Mouse (Mus musculus) neural tube, embryonic 11.5 days (tissue): ENCODE data around the gene Rassf5. TPM values are rescaled to one million over a fixed set of nuclear protein-coding genes. Genes with fewer than 3 reads are reported as not detected.

ENCODE experiments used
- ATAC-seq: fragments of 200-750 bp; cut with Nextera tagmentation; 2 replicates; pipeline ENCODE4 v1.8.0; 2017; ENCODE audit warnings: moderate number of reproducible peaks, mild to moderate bottlenecking, moderate TSS enrichment, moderate library complexity; ENCODE audit not compliant: insufficient read depth, low FRiP score, low TSS enrichment
- DNase-seq: peaks from one replicate; pipeline ENCODE4 v3.0.0-alpha.2; 2015; ENCODE audit warnings: low spot score
- H3K27ac ChIP-seq: fragments of 300-500 bp; sonication (generic); 2 replicates; pipeline ENCODE4 v1.5.1; 2014; ENCODE audit warnings: low read depth, mild to moderate bottlenecking, low read length
- H3K27me3 ChIP-seq: fragments of 300-500 bp; sonication (generic); 2 replicates; pipeline ENCODE4 v1.6.1; 2014; ENCODE audit warnings: mild to moderate bottlenecking, low read length, mixed read lengths; ENCODE audit not compliant: control insufficient read depth, insufficient read depth
- H3K36me3 ChIP-seq: fragments of 300-500 bp; sonication (generic); 2 replicates; pipeline ENCODE4 v1.6.1; 2014; ENCODE audit warnings: mild to moderate bottlenecking, low read length, moderate library complexity, mixed read lengths; ENCODE audit not compliant: control insufficient read depth, insufficient read depth
- H3K4me1 ChIP-seq: fragments of 300-500 bp; sonication (generic); 2 replicates; pipeline ENCODE4 v1.6.1; 2014; ENCODE audit warnings: low read length, mixed read lengths; ENCODE audit not compliant: control insufficient read depth, insufficient read depth
- H3K4me2 ChIP-seq: fragments of 300-500 bp; sonication (generic); 2 replicates; pipeline ENCODE4 v1.6.1; 2014; ENCODE audit warnings: low read depth, mild to moderate bottlenecking, moderate library complexity
- H3K4me3 ChIP-seq: fragments of 300-500 bp; sonication (generic); 2 replicates; pipeline ENCODE4 v1.5.1; 2014; ENCODE audit warnings: low read depth, low read length
- H3K9ac ChIP-seq: fragments of 300-500 bp; sonication (generic); 2 replicates; pipeline ENCODE4 v1.6.1; 2014; ENCODE audit warnings: mild to moderate bottlenecking, low read length
- H3K9me3 ChIP-seq: fragments of 300-500 bp; sonication (generic); 2 replicates; pipeline ENCODE4 v1.6.1; 2016; ENCODE audit warnings: low read length; ENCODE audit not compliant: control insufficient read depth
- WGBS: fragments of 180-500 bp; shearing (Covaris S2); extraction: QIAGEN DNeasy Blood & Tissue Kit; methylation state at CpG from one replicate; pipeline ENCODE4 v1.1.7; 2014; 5-methylcytosine and 5-hydroxymethylcytosine counted together
- polyA plus RNA-seq: library from polyadenylated mRNA; unstranded; fragments of >200 nt; fragmentation: Nextera tagmentation; extraction: Ambion mirVana; gene quantifications from 2 replicates; pipeline ENCODE4 v1.2.1, GENCODE M21; 2014

The Rassf5 gene
- polyA plus RNA-seq, 1 experiment from 2014 or later: 1.2 TPM

DNA sequence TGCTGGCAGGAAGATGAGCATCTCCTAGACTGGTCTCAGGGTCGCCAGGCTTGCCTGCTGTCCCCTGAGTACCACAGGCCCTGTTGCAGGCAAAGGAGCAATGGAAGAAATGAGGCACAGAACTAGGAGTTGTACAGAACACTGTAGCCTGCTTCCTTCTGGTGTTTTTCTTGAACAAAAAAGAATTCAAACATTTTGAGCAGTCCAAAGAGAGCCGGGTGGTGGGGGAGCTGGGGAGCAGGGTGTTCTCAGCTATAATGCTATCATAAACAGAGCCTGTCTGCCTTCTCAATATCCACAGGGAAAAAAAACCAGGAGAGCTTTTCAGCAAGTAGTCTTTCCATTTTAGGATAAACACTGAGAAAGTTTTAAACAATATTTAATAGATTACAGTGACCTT, 49.0 kb downstream of the Rassf5 start:
- Histone ChIP-seq H3K9ac (no peak overlapping the region), H3K9me3 (no peaks in the 10 kb centered on the region), H3K4me2 (no peak overlapping the region), H3K4me3 (no peak overlapping the region), H3K4me1 (no peaks in the 10 kb centered on the region), H3K27ac (no peak overlapping the region), H3K27me3 (no peaks in the 10 kb centered on the region), H3K36me3 (no peaks in the 10 kb centered on the region)
- DNase-seq (no peak), ATAC-seq (no peak)
- 64% methylated on average over 2 of the region's 2 CpGs for WGBS

DNA sequence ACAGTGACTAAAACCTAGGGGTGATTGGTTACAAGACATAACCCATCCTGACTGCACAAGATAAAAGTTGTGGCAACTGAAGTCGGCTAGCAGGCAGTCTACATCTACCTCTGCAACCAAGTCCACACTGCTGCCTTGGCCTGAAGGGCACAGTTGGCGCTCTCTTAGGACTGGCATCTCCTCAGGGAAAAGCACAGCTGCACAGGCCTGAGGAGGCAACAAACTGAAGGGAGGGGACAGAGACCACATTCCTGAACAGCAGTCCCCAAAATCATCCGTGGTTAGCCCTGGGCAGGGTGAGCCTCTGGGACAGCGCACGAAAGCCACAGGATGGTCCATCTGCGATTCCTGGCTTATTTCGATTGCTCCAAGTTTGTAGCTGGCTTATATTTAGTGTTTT, 49.4 kb downstream of the Rassf5 start:
- no peaks in the 10 kb centered on the region for H3K36me3 ChIP-seq
- no peaks in the 10 kb centered on the region for H3K27me3 ChIP-seq
- no peaks in the 10 kb centered on the region for H3K9me3 ChIP-seq
- no peak overlapping the region for H3K4me2 ChIP-seq
- H3K4me3 ChIP-seq: no peak overlapping the region
- no peaks in the 10 kb centered on the region for H3K4me1 ChIP-seq
- ATAC-seq (no peak), DNase-seq (no peak)
- WGBS: 89% methylated on average over 7 of the region's 7 CpGs
- no peak overlapping the region for H3K9ac ChIP-seq
- no peak overlapping the region for H3K27ac ChIP-seq

DNA sequence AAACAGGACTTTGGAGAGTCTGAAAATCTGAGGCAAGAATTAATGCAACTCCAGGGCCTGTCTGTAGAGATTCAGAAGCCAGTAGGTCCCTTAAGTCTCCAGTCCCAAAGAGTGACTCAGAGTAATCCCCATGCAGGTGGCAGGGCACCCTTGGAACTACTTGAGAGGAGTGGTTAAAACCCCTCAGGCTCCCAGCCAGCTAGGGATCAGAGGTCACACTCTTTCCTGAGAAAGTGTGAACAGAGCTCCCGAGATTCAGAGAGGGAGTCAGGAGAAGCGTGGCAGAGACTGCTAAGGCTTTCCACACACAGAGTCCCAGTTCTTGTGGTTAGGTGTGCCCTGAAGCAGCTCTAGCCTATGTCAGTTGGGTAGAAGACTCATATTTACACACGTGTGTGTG, 51.3 kb downstream of the Rassf5 start:
- H3K4me3 ChIP-seq: no peak overlapping the region
- no peak for DNase-seq
- no peaks in the 10 kb centered on the region for H3K27me3 ChIP-seq
- ATAC-seq: no peak
- WGBS: 66% methylated on average over 3 of the region's 3 CpGs
- no peaks in the 10 kb centered on the region for H3K36me3 ChIP-seq
- no peak overlapping the region for H3K27ac ChIP-seq
- no peaks in the 10 kb centered on the region for H3K9me3 ChIP-seq
- H3K4me1 ChIP-seq: no peaks in the 10 kb centered on the region
- no peak overlapping the region for H3K4me2 ChIP-seq
- no peak overlapping the region for H3K9ac ChIP-seq

DNA sequence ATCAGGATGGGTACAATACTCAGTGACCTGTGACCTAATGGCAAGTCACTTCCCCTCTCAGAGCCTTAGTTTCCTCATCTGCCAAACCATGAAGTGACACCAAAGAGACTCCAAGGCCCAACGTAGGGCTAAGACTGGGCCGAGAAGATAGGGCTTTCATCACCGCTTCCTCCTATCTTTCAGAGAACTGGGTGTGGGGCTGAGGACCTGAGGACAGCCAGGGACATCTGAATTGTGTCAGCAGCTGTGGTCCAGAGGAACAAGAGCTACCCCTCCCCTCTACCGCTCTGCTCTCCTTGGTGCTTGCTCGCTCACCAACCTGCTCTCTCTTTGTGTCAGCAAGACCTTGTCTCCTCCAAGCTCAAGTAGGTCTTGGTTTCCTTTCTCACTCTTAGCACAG, 56.4 kb downstream of the Rassf5 start:
- no peaks in the 10 kb centered on the region for H3K27me3 ChIP-seq
- no peak overlapping the region for H3K9ac ChIP-seq
- H3K9me3 ChIP-seq: no peaks in the 10 kb centered on the region
- no peaks in the 10 kb centered on the region for H3K36me3 ChIP-seq
- H3K27ac ChIP-seq: no peak overlapping the region
- no peak overlapping the region for H3K4me2 ChIP-seq
- DNase-seq: no peak
- no peaks in the 10 kb centered on the region for H3K4me1 ChIP-seq
- H3K4me3 ChIP-seq: no peak overlapping the region
- no peak for ATAC-seq
- WGBS: 97% methylated on average over 5 of the region's 5 CpGs

DNA sequence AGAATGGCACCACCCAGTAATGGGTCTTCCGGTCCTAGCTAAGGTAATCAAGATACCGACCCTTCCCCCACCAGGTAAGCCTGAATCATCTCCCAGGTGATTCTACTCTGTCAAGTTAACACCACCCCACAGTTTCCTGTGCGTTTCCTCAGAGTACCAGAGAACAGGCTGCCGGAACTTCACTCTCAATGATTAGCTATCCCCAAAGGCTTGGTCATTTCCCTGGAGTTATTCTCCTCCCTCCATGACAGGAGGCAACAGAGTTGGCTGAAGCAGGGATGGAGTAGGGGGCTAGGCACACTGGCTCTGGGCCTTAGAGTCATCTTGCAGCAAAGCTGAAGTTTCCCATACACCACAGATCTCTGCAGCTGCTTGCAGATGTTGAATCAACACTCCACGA, 57.2 kb downstream of the Rassf5 start:
- Histone ChIP-seq H3K4me1 (no peaks in the 10 kb centered on the region), H3K9me3 (no peaks in the 10 kb centered on the region), H3K27me3 (no peaks in the 10 kb centered on the region), H3K4me2 (no peak overlapping the region), H3K4me3 (no peak overlapping the region), H3K36me3 (no peaks in the 10 kb centered on the region), H3K9ac (no peak overlapping the region), H3K27ac (no peak overlapping the region)
- 91% methylated on average over 5 of the region's 5 CpGs for WGBS
- DNase-seq: no peak
- ATAC-seq: no peak

DNA sequence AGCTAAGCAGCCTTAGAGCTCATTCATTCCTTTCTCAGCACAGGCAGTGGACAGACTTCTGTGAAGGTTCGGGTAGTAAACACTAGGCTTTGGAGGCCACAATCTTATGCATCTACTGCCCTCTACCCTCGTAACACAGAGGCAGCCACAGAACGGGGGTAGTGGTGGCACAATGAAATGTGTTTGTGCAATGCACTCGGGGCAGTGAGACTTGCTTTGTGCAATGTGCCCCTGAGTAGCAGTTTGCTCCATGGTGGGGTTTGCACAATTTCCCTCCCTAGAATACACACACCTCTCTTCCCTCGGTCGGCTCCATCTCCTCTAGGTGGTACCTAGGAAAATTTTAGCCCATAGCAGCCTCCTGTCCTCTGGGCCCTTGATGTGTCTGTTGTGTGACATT, 58.1 kb downstream of the Rassf5 start:
- Histone ChIP-seq H3K27ac (no peak overlapping the region), H3K9me3 (no peaks in the 10 kb centered on the region), H3K4me2 (no peak overlapping the region), H3K27me3 (no peaks in the 10 kb centered on the region), H3K4me1 (no peaks in the 10 kb centered on the region), H3K9ac (no peak overlapping the region), H3K36me3 (no peaks in the 10 kb centered on the region), H3K4me3 (no peak overlapping the region)
- ATAC-seq (no peak), DNase-seq (no peak)
- WGBS: 84% methylated on average over 6 of the region's 6 CpGs

DNA sequence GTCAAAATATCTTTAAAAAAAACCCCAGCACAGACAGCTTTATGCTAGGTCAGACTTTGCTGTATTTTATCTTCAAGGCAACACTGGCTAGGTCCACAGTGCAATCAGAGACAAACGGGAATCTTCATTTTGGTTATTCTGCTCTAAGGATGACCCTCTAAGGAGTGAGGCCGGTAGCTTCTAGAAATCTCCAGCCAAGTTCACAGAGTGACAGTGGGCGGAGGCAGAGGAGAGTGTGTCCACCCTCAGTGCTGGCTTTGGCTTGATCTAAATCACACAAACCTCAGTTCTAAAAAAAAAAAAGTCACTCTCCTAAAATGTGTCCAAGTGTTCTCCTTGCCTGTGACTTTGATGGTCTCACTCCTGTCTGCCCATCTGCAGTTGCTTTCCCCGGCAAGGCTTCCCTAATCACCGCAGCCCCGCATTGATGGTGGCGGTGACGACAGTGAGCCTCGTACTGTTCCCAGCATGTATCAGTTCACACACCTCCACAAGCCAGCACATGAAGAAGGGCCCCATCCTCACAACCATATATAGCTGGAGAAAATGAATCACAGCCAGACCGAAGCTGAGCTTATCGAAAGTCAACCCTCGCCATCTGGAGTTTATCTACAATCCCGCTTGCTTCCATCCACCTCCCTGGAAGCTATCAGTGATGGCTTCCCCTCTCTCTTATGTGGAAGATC, 59.1 kb downstream of the Rassf5 start:
- H3K4me1 ChIP-seq: no peaks in the 10 kb centered on the region
- H3K4me3 ChIP-seq: no peak overlapping the region
- DNase-seq: no peak
- ATAC-seq: no peak
- H3K9ac ChIP-seq: no peak overlapping the region
- no peak overlapping the region for H3K4me2 ChIP-seq
- H3K27ac ChIP-seq: no peak overlapping the region
- no peaks in the 10 kb centered on the region for H3K36me3 ChIP-seq
- H3K27me3 ChIP-seq: no peaks in the 10 kb centered on the region
- 86% methylated on average over 13 of the region's 13 CpGs for WGBS
- no peaks in the 10 kb centered on the region for H3K9me3 ChIP-seq

DNA sequence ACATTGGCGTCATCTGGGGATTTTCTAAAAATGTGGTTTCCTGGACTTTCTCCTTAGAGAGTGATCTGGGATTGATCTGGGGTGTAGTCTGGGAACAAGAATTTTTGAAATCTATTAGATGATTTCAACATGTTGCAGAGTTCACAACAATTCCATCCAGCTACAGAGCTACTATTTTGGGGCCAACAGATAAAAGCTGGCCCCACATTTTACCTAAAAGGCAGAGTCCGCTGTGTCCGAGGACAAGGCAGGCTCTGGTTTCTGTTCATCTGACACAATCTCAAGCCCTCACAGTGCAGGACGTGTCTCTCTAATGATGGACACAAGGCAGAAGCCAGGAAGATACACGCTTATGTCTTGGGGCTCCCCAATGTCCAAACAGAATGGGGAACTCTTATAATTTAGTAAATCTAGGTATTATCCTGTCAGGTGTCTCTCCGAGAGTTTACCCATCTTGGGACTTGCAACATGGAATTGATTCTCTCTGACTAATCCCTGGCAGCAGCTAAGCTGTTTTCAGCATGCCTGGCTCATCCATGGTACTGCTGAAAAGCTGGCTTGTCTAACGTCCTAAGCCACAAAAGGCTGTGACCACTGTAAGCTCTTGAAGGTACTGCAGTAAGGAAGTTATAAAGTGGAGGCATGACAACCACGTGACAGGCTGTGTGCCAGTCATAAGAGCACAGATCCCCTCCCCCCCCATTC, 60.0 kb downstream of the Rassf5 start:
- DNase-seq: no peak
- Histone ChIP-seq H3K4me1 (no peaks in the 10 kb centered on the region), H3K4me2 (no peak overlapping the region), H3K27me3 (no peaks in the 10 kb centered on the region), H3K36me3 (no peaks in the 10 kb centered on the region), H3K9ac (no peak overlapping the region), H3K9me3 (no peaks in the 10 kb centered on the region), H3K4me3 (no peak overlapping the region), H3K27ac (no peak overlapping the region)
- WGBS: 85% methylated on average over 8 of the region's 8 CpGs
- no peak for ATAC-seq
